Comparison of ENCODE assay signal across 8 mouse cellular contexts in genomic region chr1:173365970-173366409, GRCm38 (mm10). TPM values are rescaled to one million over a fixed set of nuclear protein-coding genes. Genes with fewer than 3 reads are reported as not detected.
A peak's percentile ranks its signal among the peaks of the same experiment; 100 is the strongest.
DNase-seq lines count a peak whose midpoint lies in the region; ATAC-seq lines count a peak whose summit lies in the region.

No protein-coding gene starts in this region.

- H3K9ac ChIP-seq in heart, embryonic 11.5 days (ENCODE audit: low read depth, low read length), result no peak overlapping the region
- H3K9ac ChIP-seq in hindbrain, embryonic 13.5 days, result peak overlapping the region; percentile 99

- peaks cover 12% of the 10 kb centered on the region for H3K4me1 ChIP-seq in heart, embryonic 11.5 days (ENCODE audit: control insufficient read depth, insufficient read depth, low read length)
- H3K4me1 ChIP-seq in embryonic facial prominence, embryonic 10.5 days, result peaks cover 29% of the 10 kb centered on the region
- H3K4me1 ChIP-seq in hindbrain, embryonic 13.5 days (replicated peaks), result peaks cover 49% of the 10 kb centered on the region
- H3K4me1 ChIP-seq in midbrain, embryonic 10.5 days, result peaks cover 41% of the 10 kb centered on the region

- peak; percentile 25; the same call in 1 of the 2 replicates for ATAC-seq in heart, embryonic 11.5 days (replicated peaks; ENCODE audit: insufficient number of reproducible peaks, low FRiP score, low TSS enrichment)
- peak; percentile 44 for ATAC-seq in hindbrain, embryonic 13.5 days (ENCODE audit: low FRiP score)

- H3K4me3 ChIP-seq in heart, embryonic 11.5 days (ENCODE audit: low read depth, low read length), result peak overlapping the region; percentile 63; the same call in 1 of the 2 replicates
- H3K4me3 ChIP-seq in embryonic facial prominence, embryonic 10.5 days, result peak overlapping the region; percentile 80
- peak overlapping the region; percentile 96 for H3K4me3 ChIP-seq in hindbrain, embryonic 13.5 days
- H3K4me3 ChIP-seq in midbrain, embryonic 10.5 days, result peak overlapping the region; percentile 91

- H3K4me2 ChIP-seq in heart, embryonic 11.5 days, result peak overlapping the region; percentile 97
- peak overlapping the region; percentile 67 for H3K4me2 ChIP-seq in hindbrain, embryonic 13.5 days

- WGBS in heart, embryonic 11.5 days (ENCODE audit: insufficient replicate concordance), result 1% methylated on average over 12 of the region's 13 CpGs
- WGBS in embryonic facial prominence, embryonic 10.5 days, result 3% methylated on average over 13 of the region's 13 CpGs
- WGBS in hindbrain, embryonic 13.5 days, result 1% methylated on average over 13 of the region's 13 CpGs
- 0% methylated on average over 13 of the region's 13 CpGs for WGBS in midbrain, embryonic 10.5 days

- DNase-seq in heart, adult 18-20 months, result no peak
- DNase-seq in ES-CJ7 (ENCODE audit: low read depth, low spot score), result peak; percentile 34
- DNase-seq in embryonic facial prominence, embryonic 10.5 days (ENCODE audit: low spot score), result peak; percentile 37
- DNase-seq in midbrain, embryonic 10.5 days (ENCODE audit: low spot score), result peak; percentile 25
- no peak for DNase-seq in thymus, postnatal 4 days
- DNase-seq in urinary bladder, adult 18-20 months (ENCODE audit: low spot score in 2 of 2), result no peak

- H3K9me3 ChIP-seq in heart, embryonic 11.5 days (replicated peaks; ENCODE audit: control insufficient read depth, low read length), result no peaks in the 10 kb centered on the region
- H3K9me3 ChIP-seq in embryonic facial prominence, embryonic 10.5 days, result no peaks in the 10 kb centered on the region
- no peaks in the 10 kb centered on the region for H3K9me3 ChIP-seq in hindbrain, embryonic 13.5 days
- no peaks in the 10 kb centered on the region for H3K9me3 ChIP-seq in midbrain, embryonic 10.5 days (replicated peaks)

- no peaks in the 10 kb centered on the region for H3K36me3 ChIP-seq in heart, embryonic 11.5 days (ENCODE audit: control insufficient read depth, insufficient read depth, low read length)
- no peaks in the 10 kb centered on the region for H3K36me3 ChIP-seq in embryonic facial prominence, embryonic 10.5 days (replicated peaks)
- H3K36me3 ChIP-seq in hindbrain, embryonic 13.5 days, result no peaks in the 10 kb centered on the region
- no peaks in the 10 kb centered on the region for H3K36me3 ChIP-seq in midbrain, embryonic 10.5 days

- H3K27ac ChIP-seq in heart, embryonic 11.5 days (ENCODE audit: low read depth, low read length), result no peak overlapping the region
- no peak overlapping the region for H3K27ac ChIP-seq in embryonic facial prominence, embryonic 10.5 days (replicated peaks)
- peak overlapping the region; percentile 94 for H3K27ac ChIP-seq in hindbrain, embryonic 13.5 days
- peak overlapping the region; percentile 91; the same call in 1 of the 2 replicates for H3K27ac ChIP-seq in midbrain, embryonic 10.5 days (replicated peaks)

- H3K27me3 ChIP-seq in heart, embryonic 11.5 days (ENCODE audit: control insufficient read depth, insufficient read depth, low read length), result peaks cover 48% of the 10 kb centered on the region
- peaks cover 54% of the 10 kb centered on the region for H3K27me3 ChIP-seq in embryonic facial prominence, embryonic 10.5 days (replicated peaks; ENCODE audit: low read depth, poor library complexity, severe bottlenecking)
- no peaks in the 10 kb centered on the region for H3K27me3 ChIP-seq in hindbrain, embryonic 13.5 days
- H3K27me3 ChIP-seq in midbrain, embryonic 10.5 days (ENCODE audit: low read depth, poor library complexity, severe bottlenecking), result peaks cover 24% of the 10 kb centered on the region

RNA-seq across cellular contexts. Expression of gene Cadm3, which starts 1.5 kb away (rescaled TPM):
- 1.3 TPM in 2 replicates for polyA plus RNA-seq in heart, embryonic 11.5 days (2014; fragmentation: Nextera tagmentation; extraction: Ambion mirVana)
- 1 to 10 TPM; 2.1 to 2.3 TPM for total RNA-seq in heart, adult 18-20 months (2021)
- polyA plus RNA-seq in embryonic facial prominence, embryonic 10.5 days (2016; fragmentation: Nextera tagmentation; extraction: Ambion mirVana), result 1.6 and 2.0 TPM in 2 replicates
- 50.0 and 52.9 TPM in 2 replicates for polyA plus RNA-seq in hindbrain, embryonic 13.5 days (2015; fragmentation: Nextera tagmentation; extraction: Ambion mirVana)
- polyA plus RNA-seq in midbrain, embryonic 10.5 days (2016; fragmentation: Nextera tagmentation; extraction: Ambion mirVana), result 2.0 and 5.3 TPM in 2 replicates

RNA-seq across cellular contexts. Expression of gene Aim2, which starts 15.3 kb away (rescaled TPM):
- 1.9 and 3.1 TPM in 2 replicates for polyA plus RNA-seq in heart, embryonic 11.5 days (2014; fragmentation: Nextera tagmentation; extraction: Ambion mirVana)
- 1 to 10 TPM; 1.2 to 1.6 TPM for total RNA-seq in heart, adult 18-20 months (2021)
- polyA plus RNA-seq in embryonic facial prominence, embryonic 10.5 days (2016; fragmentation: Nextera tagmentation; extraction: Ambion mirVana), result 3.8 and 3.9 TPM in 2 replicates
- polyA plus RNA-seq in hindbrain, embryonic 13.5 days (2015; fragmentation: Nextera tagmentation; extraction: Ambion mirVana), result 1.9 and 2.1 TPM in 2 replicates
- 6.7 TPM in 2 replicates for polyA plus RNA-seq in midbrain, embryonic 10.5 days (2016; fragmentation: Nextera tagmentation; extraction: Ambion mirVana)

RNA-seq across cellular contexts. Expression of gene Ackr1, which starts 32.4 kb away (rescaled TPM):
- 5.0 and 5.5 TPM in 2 replicates for polyA plus RNA-seq in heart, embryonic 11.5 days (2014; fragmentation: Nextera tagmentation; extraction: Ambion mirVana)
- total RNA-seq in heart, adult 18-20 months (2021), result 1 to 10 TPM in 1 of 2 experiments, under 1 TPM in 1; 0.30 to 1.0 TPM
- 1.2 and 1.6 TPM in 2 replicates for polyA plus RNA-seq in embryonic facial prominence, embryonic 10.5 days (2016; fragmentation: Nextera tagmentation; extraction: Ambion mirVana)
- polyA plus RNA-seq in hindbrain, embryonic 13.5 days (2015; fragmentation: Nextera tagmentation; extraction: Ambion mirVana), result 15.1 and 16.8 TPM in 2 replicates
- polyA plus RNA-seq in midbrain, embryonic 10.5 days (2016; fragmentation: Nextera tagmentation; extraction: Ambion mirVana), result 1.6 and 2.4 TPM in 2 replicates

Comparison
In these comparisons a context has a peak if more than half of its experiments do, and no peak if none do; other contexts are left out.
1. H3K27ac ChIP-seq: peak in hindbrain, embryonic 13.5 days (single experiment) and midbrain, embryonic 10.5 days (single experiment); none in heart, embryonic 11.5 days (single experiment) and embryonic facial prominence, embryonic 10.5 days (single experiment).
2. DNase-seq: peak in ES-CJ7 (single experiment), embryonic facial prominence, embryonic 10.5 days (single experiment) and midbrain, embryonic 10.5 days (single experiment); none in heart, adult 18-20 months (0 of 2), thymus, postnatal 4 days (single experiment) and urinary bladder, adult 18-20 months (0 of 2).
3. Peak in every context shown above with its lines, with median percentiles within 50 percentile points of each other: H3K4me3 ChIP-seq.